Mouse (Mus musculus): ENCODE measurements around the gene Lrit2.
A peak's percentile ranks its signal among the peaks of the same experiment; 100 is the strongest.

Lrit2 gene

DNA sequence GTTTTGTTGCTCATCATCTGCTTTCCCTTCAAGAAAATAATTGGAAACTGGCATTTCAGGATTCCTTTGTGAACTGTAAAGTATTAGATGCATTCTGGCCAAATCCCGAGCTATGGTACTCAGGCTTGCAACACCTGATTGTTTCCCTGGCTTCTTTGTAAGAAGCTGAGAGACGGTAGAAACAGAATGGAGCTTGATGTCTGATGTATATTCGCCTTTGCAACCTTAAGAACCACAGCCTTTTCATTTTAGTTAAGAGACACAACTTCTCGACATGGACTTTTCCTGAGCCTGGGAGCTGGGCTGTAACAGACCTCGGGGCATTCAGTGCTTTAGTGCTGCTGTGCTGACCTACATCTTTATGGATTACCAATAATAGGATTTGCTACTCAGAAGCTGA, at the start of gene Lrit2:
Gene Lrit2, plus strand, starts transcription at position 301 of the 400 bp plus-strand sequence.
- no peak for DNase-seq (ENCODE audit: extremely low read depth, insufficient read length, low spot score)

DNA sequence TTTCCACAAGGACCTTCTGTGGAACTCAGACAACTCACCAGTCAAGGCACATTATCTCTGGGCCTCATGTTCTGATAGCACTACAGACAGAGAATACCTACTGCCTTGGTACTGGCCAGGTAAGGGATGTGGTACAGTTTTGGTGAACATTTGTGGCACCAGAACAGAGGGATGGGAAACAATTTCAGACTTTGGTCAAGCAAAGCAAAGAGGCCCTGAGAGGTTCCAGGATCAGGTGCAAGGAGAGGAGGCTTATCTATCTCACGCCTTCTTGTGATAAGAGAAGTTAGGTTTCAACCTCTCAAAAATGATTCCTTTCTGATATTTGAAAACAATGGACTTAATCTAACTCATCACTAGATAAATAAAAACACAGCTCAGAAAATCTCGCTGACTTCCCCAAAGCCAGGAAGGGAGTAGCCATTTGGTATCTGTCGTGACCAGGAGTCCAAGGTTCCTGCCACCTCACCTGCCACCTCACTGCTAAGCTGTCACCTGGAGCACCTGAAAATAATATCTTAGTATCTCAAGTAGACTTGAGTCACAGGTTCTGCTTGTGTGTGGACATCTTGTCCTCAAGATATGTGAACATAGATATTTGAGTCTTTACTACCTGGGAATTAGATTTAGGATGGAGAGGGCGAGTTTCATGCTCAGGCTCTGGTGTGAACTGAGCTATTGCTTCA, 40.3 kb upstream of the Lrit2 start:
- no peak for DNase-seq (ENCODE audit: extremely low read depth, insufficient read length, low spot score)

- DNase-seq (ENCODE audit: extremely low read depth, insufficient read length, low spot score), result no peak
Observed at GRCm38 (mm10) chr14:37027951-37028350, 39.8 kb upstream of the Lrit2 start.

- no peak for DNase-seq (ENCODE audit: extremely low read depth, insufficient read length, low spot score)
Observed at GRCm38 (mm10) chr14:37028555-37028954, 39.2 kb upstream of the Lrit2 start.

- no peak for DNase-seq (ENCODE audit: extremely low read depth, insufficient read length, low spot score)
Observed at GRCm38 (mm10) chr14:37032481-37033104, 35.1 kb upstream of the Lrit2 start.

DNA sequence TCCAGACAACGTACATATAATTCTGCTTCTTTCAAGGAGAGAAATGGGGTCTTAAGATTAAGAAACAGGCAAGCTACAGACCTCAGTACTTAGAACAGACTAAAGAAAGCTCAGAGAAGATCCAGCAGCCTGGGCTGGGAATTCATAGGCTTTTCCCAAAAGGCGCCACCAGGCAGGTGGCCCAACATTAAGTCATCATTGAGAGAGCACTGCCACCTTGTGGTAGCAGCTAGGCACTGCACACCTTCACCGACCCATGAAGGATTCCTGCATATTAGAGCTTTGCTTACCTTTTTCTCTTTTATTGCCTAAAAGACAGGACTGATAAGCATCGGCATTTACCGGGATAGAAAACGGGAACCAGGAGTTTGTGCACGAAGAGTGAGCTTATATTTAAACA, 34.5 kb upstream of the Lrit2 start:
- peak; percentile 16 for DNase-seq (ENCODE audit: extremely low read depth, insufficient read length, low spot score)

GRCm38 (mm10) chr14:37034432-37034831, 33.3 kb upstream of the Lrit2 start:
- DNase-seq (ENCODE audit: extremely low read depth, insufficient read length, low spot score), result no peak

DNA sequence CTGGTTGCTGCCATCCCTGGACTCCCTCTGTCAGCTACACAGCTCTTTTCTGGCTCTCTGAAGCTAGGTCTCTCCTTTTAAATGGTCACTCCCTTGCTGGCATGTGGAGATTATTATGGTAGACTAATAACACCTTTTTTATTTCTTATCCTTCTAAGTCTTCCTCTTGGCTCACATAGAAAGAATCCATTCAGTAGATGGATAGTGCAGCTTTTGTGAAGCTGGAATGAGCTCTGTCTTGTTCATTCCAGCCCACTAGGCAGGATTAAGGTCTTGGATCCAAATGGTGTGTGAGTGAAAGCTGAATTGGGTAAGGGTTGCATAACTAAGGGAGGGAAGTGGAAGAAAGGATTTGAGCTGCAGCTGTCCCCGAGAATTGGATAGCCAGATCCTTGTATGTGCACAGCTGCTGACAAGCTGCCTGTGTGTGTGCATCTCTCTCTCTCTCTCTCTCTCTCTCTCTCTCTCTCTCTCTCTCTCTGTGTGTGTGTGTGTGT, 18.8 kb upstream of the Lrit2 start, which contains the start of gene Rgr:
Gene Rgr, minus strand, starts transcription at position 51 of the 497 bp plus-strand sequence.
- no peak for DNase-seq (ENCODE audit: extremely low read depth, insufficient read length, low spot score)

- DNase-seq (ENCODE audit: extremely low read depth, insufficient read length, low spot score), result no peak
Observed at GRCm38 (mm10) chr14:37064849-37065248, 2.9 kb upstream of the Lrit2 start.

- no peak for DNase-seq (ENCODE audit: extremely low read depth, insufficient read length, low spot score)
Observed at GRCm38 (mm10) chr14:37066636-37067035, 1.1 kb upstream of the Lrit2 start.

GRCm38 (mm10) chr14:37068516-37068915, 787 bp downstream of the Lrit2 start:
- DNase-seq (ENCODE audit: extremely low read depth, insufficient read length, low spot score), result no peak

DNA sequence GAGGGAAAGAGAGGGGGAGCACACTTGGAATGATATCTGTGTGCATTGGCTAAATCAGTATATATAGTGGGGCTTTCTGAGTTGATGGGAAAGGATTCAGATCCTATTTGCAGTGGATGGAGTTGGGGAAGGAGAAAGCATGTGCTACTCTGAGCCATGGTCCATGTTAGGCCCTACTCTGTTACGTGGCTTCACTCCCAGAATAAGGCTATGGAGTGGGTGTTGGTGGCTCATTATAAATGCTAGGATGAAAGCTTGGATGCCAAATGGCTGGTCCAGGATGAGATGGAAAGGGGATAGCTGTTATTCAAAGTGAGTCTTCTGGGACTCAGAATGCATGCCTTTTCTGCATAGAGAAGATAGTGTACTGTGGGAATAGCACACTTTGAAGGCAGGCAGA, 13.0 kb downstream of the Lrit2 start:
- no peak for DNase-seq (ENCODE audit: extremely low read depth, insufficient read length, low spot score)

- DNase-seq (ENCODE audit: extremely low read depth, insufficient read length, low spot score), result no peak
Observed at GRCm38 (mm10) chr14:37083755-37084154, 16.0 kb downstream of the Lrit2 start.

DNA sequence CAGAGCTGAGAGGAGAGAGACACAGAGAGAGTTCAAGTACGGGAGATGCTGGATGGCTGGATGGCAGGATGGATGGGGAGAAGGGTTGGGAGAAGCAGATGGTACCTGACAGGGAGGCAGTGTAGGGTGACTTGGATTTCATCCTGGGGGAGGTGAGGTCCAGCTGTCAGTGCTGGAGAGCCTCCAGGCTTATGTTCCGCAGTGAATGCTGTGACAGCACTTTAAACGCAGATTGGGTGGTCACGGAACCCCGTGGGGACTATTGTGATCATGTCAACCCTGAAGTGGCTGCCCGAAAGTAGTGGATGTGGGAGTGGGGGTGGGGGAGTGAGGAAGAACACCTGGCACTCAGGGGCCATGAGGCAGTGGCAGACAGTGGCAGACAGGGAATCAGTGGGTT, 26.7 kb downstream of the Lrit2 start:
- DNase-seq (ENCODE audit: extremely low read depth, insufficient read length, low spot score), result no peak

- no peak for DNase-seq (ENCODE audit: extremely low read depth, insufficient read length, low spot score)
Observed at GRCm38 (mm10) chr14:37095556-37095955, 27.8 kb downstream of the Lrit2 start.

- DNase-seq (ENCODE audit: extremely low read depth, insufficient read length, low spot score), result peak; percentile 4
Observed at GRCm38 (mm10) chr14:37097956-37098530, 30.3 kb downstream of the Lrit2 start, which contains the start of gene Cdhr1. Cdhr1 (minus strand) TSS chr14:37098347.

DNA sequence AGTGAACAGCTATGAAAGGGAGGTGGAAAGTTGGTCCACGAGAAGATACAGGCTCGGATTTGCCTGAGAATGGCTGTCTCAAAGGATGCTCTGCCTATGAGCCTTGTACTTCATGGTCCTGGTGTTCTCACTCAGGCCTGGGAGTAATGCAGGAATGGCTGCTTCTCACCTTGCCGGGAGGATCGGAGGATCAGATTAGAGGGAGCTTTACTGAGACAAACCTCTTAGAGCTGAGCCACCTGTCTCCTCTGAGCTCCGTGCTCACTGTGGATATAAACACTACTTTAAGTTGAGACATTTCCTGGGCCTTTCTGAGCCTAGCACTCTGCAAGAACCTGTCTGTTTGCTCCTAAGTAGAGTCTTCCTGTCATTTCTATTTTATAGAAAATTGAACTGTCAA, 33.8 kb downstream of the Lrit2 start:
- no peak for DNase-seq (ENCODE audit: extremely low read depth, insufficient read length, low spot score)

- DNase-seq (ENCODE audit: extremely low read depth, insufficient read length, low spot score), result no peak
Observed at GRCm38 (mm10) chr14:37102484-37102883, 34.8 kb downstream of the Lrit2 start.

- DNase-seq (ENCODE audit: extremely low read depth, insufficient read length, low spot score), result no peak
Observed at GRCm38 (mm10) chr14:37104747-37105146, 37.0 kb downstream of the Lrit2 start.

- no peak for DNase-seq (ENCODE audit: extremely low read depth, insufficient read length, low spot score)
Observed at GRCm38 (mm10) chr14:37105846-37106245, 38.1 kb downstream of the Lrit2 start.

DNA sequence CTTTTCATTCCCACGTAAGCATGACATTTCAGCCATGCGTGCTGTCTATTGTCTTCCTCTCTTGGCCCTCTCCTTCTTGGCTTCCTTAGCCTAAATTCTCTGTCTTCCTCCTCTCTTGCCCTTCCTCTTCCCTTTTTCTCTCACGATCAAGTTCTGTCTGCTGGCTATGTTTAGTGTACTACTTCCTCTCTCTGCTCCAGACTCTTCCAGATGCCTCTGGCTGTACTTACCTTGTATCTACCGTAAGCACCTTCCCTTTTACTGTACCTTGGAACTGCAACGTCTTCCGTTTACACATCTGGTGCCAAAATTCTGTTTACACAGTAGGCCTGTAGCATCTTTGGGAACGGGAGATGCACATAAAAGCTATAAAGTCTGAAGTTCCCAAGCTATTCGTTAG, 41.7 kb downstream of the Lrit2 start:
- DNase-seq (ENCODE audit: extremely low read depth, insufficient read length, low spot score), result no peak

DNA sequence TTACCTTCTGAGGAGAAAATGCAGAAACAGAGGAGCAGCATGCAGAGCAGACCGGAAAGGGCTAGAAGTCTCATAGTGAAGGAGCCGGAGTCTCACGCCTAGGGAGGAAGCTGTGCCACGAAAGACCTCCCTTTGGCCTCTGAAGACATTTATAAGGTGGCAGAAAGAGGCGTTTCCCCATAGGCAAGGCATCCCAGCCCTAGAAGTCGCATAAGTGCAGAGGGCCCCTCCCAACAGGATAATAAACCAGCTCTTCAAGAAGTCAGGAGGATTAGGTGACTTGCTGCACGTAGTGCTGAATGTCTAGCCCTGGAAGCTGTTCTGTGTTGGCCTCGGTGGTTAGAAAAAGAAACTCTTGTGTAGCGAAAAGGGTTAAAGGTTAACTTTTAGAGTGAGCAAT, 42.2 kb downstream of the Lrit2 start:
- no peak for DNase-seq (ENCODE audit: extremely low read depth, insufficient read length, low spot score)

Measured in 3134 (cell line).